Mouse (Mus musculus): Measurements from ENCODE around the gene Inha. TPM values are rescaled to one million over a fixed set of nuclear protein-coding genes. Genes with fewer than 3 reads are reported as not detected.

Gene Inha
- total RNA-seq, 2 experiments from 2014 or later: 42.4 to 42.8 TPM

- intact Hi-C loops (cut with DNase I): loop anchor here (10.0 kb wide), 1 partner anchor 45 kb away; the partner anchor contains the start of genes Inha and Obsl1
- no peak for DNase-seq
These were observed 42.7 kb downstream of the Inha start for GRCm38 (mm10) chr1:75549289-75550279.

GRCm38 (mm10) chr1:75550586-75550985 lies 43.7 kb downstream of the Inha start:
- DNase-seq: no peak
- intact Hi-C loops (cut with DNase I): loop anchor here (10.0 kb wide), 1 partner anchor 46 kb away; the partner anchor contains the start of genes Inha and Obsl1

GRCm38 (mm10) chr1:75555680-75556079 lies 48.8 kb downstream of the Inha start:
- intact Hi-C loops (cut with DNase I): loop anchor here (10.0 kb wide), 1 partner anchor 51 kb away; the partner anchor contains the start of genes Inha and Obsl1

GRCm38 (mm10) chr1:75556143-75556781 lies 49.4 kb downstream of the Inha start:
- no peak for DNase-seq
- intact Hi-C loops (cut with DNase I): loop anchor here (10.0 kb wide), 1 partner anchor 51 kb away; the partner anchor contains the start of genes Inha and Obsl1

More at GRCm38 (mm10) chr1:75555680-75556079, 48.8 kb downstream of the Inha start:
- no peak for DNase-seq

- DNase-seq: no peak
- intact Hi-C loops (cut with DNase I): loop anchor here (10.0 kb wide), 1 partner anchor 52 kb away; the partner anchor contains the start of genes Inha and Obsl1
These were observed 50.2 kb downstream of the Inha start for GRCm38 (mm10) chr1:75557041-75557440.

GRCm38 (mm10) chr1:75558388-75559178 lies 51.7 kb downstream of the Inha start:
- intact Hi-C loops (cut with DNase I): loop anchor here (10.0 kb wide), 1 partner anchor 54 kb away; the partner anchor contains the start of genes Inha and Obsl1
- no peak for DNase-seq

GRCm38 (mm10) chr1:75559212-75559925 lies 52.5 kb downstream of the Inha start:
- intact Hi-C loops (cut with DNase I): loop anchor here (10.0 kb wide), 1 partner anchor 55 kb away; the partner anchor contains the start of genes Inha and Obsl1

More at GRCm38 (mm10) chr1:75559212-75559925, 52.5 kb downstream of the Inha start:
- DNase-seq: peak; percentile 94

Other genes starting within 250 kb of the Inha start
- gene Ptprn, start 242.6 kb upstream of the Inha start, total RNA-seq (2021): 100 to 1,000 TPM; 101 to 122 TPM
- 10 to 100 TPM; 29.3 to 58.0 TPM for gene Resp18, start 228.7 kb upstream of the Inha start, total RNA-seq (2021)
- 10 to 100 TPM; 87.9 to 96.9 TPM for gene Dnpep, start 189.1 kb upstream of the Inha start, total RNA-seq (2021)
- gene Des, start 146.7 kb upstream of the Inha start, total RNA-seq (2021): 1 to 10 TPM; 1.6 to 2.5 TPM
- 100 to 1,000 TPM; 131 to 143 TPM for gene Speg, start 131.8 kb upstream of the Inha start, total RNA-seq (2021)
- 10 to 100 TPM; 47.9 to 60.5 TPM for gene Gmppa, start 71.1 kb upstream of the Inha start, total RNA-seq (2021)
- 10 to 100 TPM in 1 of 2 experiments, 1 to 10 TPM in 1; 8.6 to 10.2 TPM for gene Asic4, start 56.6 kb upstream of the Inha start, total RNA-seq (2021)
- 10 to 100 TPM; 61.3 to 67.7 TPM for gene Chpf, start 27.8 kb upstream of the Inha start, total RNA-seq (2021)
- gene Tmem198, start 27.5 kb upstream of the Inha start, total RNA-seq (2021): 10 to 100 TPM; 41.8 to 43.5 TPM
- gene Obsl1, start 625 bp upstream of the Inha start, total RNA-seq (2021): 10 to 100 TPM; 39.3 to 46.6 TPM
- gene Stk11ip, start 14.5 kb downstream of the Inha start, total RNA-seq (2021): 10 to 100 TPM; 28.0 to 33.7 TPM
- gene Slc4a3, start 39.2 kb downstream of the Inha start, total RNA-seq (2021): 100 to 1,000 TPM; 143 to 144 TPM

Data from left cerebral cortex, postnatal 4 days (tissue).